8 mouse cellular contexts compared by ENCODE assay signal in the genomic region with DNA sequence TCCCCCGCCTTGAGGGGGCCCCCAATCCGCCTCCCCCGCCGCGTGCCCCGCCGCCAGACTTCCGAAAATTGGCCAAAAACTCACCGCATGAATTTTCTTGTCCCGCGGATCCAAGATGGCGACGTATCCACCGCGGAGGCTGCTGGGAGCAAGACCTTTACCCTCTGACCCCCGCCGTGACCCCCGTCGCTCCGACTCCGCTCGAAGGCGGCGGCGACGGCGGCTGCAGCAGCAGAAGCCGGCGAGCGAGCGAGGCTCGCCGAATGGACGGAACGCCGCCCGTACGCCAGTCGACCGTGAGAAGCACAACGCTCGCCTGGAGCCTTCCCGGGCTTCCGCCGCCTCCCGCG. TPM values are rescaled to one million over a fixed set of nuclear protein-coding genes. Genes with fewer than 3 reads are reported as not detected.
DNase-seq lines count a peak whose midpoint lies in the region; ATAC-seq lines count a peak whose summit lies in the region.

A gene (minus strand): TSS at position 143 of the 350 bp plus-strand sequence.

- H3K27ac ChIP-seq in hindbrain, embryonic 12.5 days: peak within 1 kb of the TSS; percentile 99

- peak within 1 kb of the TSS; percentile 99 for H3K4me3 ChIP-seq in hindbrain, embryonic 12.5 days

- peak within 1 kb of the TSS; percentile 98 for H3K9ac ChIP-seq in hindbrain, embryonic 12.5 days

- ATAC-seq in hindbrain, embryonic 12.5 days (ENCODE audit: low FRiP score): peak; percentile 90

- no peaks in the 10 kb centered on the region for H3K9me3 ChIP-seq in hindbrain, embryonic 12.5 days (replicated peaks)

- no peaks in the 10 kb centered on the region for H3K27me3 ChIP-seq in hindbrain, embryonic 12.5 days

- peaks cover 8% of the 10 kb centered on the region; the same call in 1 of the 2 replicates for H3K36me3 ChIP-seq in hindbrain, embryonic 12.5 days

- under 1% methylated on average over 46 of the region's 47 CpGs for WGBS in hindbrain, embryonic 12.5 days

- H3K4me2 ChIP-seq in hindbrain, embryonic 12.5 days (replicated peaks): peak within 1 kb of the TSS; percentile 70

- H3K4me1 ChIP-seq in hindbrain, embryonic 12.5 days: peaks cover 12% of the 10 kb centered on the region

- DNase-seq in Muller cell, postnatal 12 days (ENCODE audit: inconsistent ontology term): peak; percentile 92
- peak; percentile 94 for DNase-seq in cerebellum, adult 9-11 months
- peak; percentile 88 to 94 for DNase-seq in frontal cortex, postnatal 10 days (ENCODE audit: low spot score in 2 of 2)
- peak; percentile 95 to 96 for DNase-seq in layer of hippocampus, postnatal 14 days (ENCODE audit: low spot score in 2 of 2)
- DNase-seq in lung, postnatal 14 days: peak; percentile 95
- peak; percentile 82 for DNase-seq in retina, adult 2 months (ENCODE audit: low read depth, low spot score)
- DNase-seq in thymus, postnatal 36 days: peak; percentile 92

RNA-seq across cellular contexts. Expression of the gene that starts here (rescaled TPM):
- 114 and 130 TPM in 2 replicates for polyA plus RNA-seq in hindbrain, embryonic 12.5 days (2016; fragmentation: Nextera tagmentation; extraction: Ambion mirVana)
- total RNA-seq in layer of hippocampus, postnatal 14 days (2021): 10 to 100 TPM; 69.2 to 69.3 TPM

Comparison
In these comparisons a context has a peak if more than half of its experiments do, and no peak if none do; other contexts are left out.
1. Peak in every context shown above with its lines: DNase-seq, ATAC-seq, H3K4me3 ChIP-seq and H3K27ac ChIP-seq.